Mouse (Mus musculus) frontal cortex, postnatal 10 days (tissue): ENCODE data around the gene Kremen1.

ENCODE experiments used
- DNase-seq, 2 experiments: peaks; one replicate each; pipeline ENCODE4 v3.0.0; 2022; ENCODE audit warnings: low spot score in 2 of 2, mixed read lengths in 1 of 2

Kremen1 gene

DNA sequence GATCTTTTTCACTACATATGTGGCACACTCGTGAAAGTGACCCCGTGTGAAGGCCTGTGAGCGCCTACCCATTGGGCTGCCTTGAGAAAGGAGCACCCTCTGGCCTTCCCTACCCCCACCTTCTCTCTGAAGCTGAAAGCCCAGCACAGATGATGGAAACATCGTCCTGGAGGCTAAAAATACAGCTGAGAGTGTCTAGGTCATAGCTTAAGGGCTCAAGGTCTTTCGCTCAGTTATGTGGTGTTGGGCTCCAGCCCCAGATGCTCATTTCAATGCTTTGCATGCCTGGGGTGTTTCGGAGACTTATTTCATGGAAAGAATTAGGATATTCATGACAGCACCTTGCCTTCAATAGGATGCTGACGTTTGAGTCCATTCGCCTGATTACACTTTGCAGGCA lies 4.4 kb upstream of the Kremen1 start:
- no peak for DNase-seq

DNA sequence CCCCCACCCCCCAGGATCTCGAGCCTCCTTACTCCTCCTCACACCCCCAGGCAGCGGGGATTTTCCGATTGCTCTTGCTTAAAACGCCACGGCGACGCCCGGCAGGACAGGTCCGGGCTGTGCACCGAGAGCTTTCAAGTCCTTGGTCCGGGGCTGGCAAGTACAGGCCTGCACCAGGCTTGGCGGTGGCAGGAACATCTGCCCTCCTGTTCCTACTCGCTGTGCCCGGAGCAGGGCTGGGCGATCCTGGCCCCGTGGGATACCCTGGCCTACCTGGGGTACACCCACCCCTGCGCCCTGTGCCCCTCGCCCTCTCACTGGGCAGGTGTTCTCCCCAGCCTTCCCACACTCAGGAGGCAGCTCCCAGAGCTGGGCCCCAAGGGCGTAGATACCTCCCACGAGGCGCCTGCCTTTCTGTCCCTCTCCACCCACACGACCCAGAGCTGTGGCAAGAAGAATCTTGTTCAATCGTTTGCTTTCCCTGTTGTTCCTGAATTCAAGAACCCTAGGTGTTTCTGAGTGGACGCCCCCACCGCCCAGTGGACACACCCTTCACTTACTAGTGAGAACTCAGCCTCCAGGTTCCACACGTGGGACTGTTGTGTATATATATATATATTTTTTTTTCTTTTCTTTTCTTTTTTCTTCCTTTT lies 1.8 kb upstream of the Kremen1 start:
- no peak for DNase-seq

DNA sequence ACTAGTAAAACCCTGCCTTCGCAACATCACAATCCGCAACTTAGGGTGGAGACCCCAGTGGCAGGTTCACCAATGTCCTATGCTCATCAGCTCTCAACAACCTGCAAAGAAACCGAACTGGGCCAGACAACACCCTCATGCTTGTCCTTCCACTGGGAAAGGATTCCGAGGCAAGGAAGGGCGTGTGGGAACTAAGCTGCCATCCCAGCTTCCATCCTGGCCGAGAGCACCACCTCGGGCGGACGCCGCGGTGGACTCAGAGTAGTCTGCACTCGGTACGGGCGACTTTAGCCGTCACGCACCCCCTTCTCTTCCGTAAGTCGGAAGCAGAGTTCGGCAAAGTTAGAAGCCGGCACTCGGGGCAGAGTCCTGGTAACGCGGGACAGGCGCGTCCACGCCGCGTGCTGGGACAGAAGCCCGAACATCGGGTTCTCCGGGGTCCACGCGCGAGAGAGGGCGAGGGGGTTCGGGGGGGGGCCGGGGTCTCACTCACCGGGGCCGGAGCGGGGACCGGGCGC lies 357 bp downstream of the Kremen1 start:
- DNase-seq: peak in 1 of 2 experiments; percentile 40

DNA sequence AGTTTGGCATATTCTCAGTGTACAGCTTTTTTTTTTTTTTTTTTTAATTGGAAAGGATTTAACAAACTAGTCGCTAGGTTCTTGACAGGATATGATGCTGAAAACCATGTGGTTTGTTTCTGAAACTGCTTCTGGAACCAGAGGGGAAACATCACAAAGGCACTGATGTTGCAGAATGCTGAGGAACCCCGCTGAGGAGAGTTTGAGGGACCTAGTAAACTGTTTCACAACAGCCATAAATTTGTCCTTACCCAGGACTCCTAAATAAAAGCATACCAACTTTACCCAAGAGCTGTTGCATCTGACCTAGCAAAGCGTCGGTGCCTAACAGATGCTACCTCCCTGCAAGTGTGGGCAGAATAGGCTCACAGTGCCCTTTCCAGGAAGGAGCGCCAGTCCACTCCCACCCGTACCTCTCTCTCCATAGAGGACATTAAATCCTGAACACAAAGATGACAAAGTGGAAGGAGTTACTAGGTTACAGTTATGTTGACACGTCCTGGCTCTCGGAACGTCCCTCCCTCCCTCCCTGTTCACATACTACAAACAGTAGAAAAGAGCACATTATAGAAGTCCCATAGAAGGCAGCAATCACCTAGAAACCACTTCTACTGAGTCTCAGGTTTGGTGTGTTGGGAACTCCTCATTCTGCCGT lies 1.3 kb downstream of the Kremen1 start:
- no peak for DNase-seq

DNA sequence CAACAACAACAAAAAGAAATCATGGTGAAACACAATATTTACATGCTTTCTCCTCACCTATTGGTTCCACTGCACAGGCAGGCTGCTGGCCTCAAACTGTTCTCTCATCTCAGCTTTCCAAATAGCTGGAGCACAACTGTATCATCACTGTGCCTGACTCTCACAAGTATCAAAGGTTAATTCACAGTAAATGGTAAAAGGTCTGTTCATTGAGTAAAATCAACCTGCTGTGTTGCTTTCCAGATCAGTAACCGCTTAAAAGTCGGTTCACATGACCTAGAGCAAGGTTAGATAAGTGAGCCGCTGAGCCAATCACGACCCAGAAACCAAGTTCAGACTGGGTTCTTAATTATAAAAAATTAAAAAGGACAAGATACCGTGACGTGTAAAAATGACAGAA lies 3.3 kb downstream of the Kremen1 start:
- no peak for DNase-seq

DNA sequence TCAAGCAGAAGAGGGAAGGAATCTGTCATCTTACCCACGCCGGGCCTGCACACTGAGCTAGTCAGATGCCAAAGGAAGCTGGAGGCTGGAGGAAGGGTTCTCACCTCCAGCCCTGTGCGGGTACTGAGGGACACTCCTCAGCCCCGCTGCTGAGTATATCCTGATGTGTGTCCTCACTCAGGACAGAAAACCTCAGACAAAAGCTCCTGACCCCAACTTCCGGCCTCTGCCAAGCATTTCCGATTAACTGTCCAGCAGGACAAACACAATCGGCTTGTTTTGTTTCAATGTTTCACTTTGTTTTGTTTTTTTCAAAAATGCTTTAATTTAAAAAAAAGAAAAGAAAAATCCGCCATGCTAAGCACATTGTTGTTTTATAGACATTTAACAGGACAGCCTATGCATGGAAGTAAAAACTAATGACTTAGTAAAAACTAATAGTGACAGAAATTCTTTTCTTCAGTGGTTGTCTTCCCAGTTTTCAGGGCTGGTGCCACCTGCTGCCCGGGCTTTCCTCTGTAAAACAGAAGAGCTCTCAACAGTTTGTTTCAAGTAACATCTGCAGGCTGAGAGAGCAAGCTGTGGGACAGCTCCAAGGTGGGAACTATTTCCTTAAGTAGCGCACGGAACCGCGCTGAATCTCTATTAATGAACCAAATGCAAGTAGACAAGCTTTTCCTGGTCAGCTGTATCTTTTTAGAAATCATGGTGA lies 4.1 kb downstream of the Kremen1 start:
- no peak for DNase-seq

DNA sequence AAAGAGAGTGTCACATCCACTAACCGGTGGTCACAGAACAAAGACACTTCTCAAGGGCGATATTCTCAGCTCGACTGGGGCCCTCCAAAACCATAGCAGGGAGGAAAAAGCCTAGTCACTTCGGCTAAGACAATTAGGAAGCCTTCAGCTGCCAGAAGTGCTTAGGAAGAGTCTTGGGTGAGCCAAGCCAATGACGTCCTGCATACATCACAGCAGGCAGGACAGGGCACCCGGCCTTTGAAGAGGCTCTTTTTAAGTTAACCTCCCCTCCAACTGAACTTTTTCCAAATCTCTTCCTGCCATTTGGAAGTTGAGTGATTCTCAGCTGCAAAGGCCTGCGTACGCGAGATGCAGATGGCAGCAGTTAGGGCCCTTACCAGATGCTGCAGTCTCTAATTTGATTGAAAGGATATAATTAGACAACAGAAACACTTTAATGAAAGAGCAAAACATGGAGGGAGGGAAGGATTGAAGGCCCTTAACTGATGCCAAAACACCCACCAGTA lies 5.8 kb downstream of the Kremen1 start:
- no peak for DNase-seq

DNA sequence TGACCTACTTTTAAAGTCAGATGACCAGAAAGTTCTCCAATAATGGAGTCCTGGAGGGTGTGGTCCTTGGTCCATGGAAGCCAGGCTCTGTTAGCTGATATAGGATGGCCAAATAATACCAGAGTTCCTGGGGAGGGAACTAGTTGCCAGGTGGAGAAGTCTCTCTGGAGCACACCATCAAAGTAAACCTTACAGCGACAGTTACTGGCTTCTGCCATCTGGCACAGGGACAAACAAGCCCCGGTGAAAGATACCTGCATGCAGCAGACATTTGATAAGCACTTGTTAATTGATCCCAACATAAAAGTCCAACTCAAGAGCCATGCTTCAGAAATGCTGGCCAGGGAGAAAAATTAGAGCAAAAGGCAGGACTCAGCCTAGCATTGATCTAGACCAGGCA lies 7.3 kb downstream of the Kremen1 start:
- no peak for DNase-seq

DNA sequence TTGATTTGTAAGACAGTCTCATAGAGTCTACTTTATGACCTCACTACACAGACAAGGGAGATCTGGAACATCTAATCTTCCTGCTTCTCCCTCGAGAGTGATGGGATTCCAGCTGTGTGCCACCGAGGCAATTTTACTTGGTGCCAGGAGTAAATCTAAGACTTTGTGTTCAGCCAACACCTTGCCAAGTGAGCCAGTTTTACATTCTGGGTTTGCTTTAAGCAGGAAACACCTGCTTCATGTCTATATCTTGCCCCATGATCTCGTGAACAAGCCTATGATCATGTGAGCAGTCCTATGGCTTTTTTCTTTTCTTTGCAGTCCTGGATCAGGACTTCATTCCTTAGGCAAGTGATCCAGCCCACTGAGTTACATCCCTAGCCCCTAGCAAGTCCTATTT lies 7.8 kb downstream of the Kremen1 start:
- no peak for DNase-seq

DNA sequence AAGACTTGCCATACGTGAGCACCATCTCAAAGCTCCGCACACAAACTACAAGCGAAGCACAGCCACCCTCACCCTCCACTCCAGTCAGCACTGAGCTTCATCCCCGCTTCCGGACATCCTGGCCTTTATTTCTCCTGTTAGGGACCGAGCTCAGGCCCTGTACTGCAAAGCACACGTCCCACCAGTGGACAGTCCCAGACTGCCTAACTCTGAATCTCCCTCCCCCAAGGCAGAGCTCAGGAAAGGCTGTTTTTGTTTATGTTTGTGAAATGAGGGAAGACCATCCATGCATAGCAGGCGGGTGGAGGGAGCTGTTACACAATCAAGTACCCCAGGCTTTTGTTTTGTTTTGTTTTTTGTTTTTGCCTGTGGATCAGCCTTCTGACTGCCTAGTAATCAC lies 8.6 kb downstream of the Kremen1 start:
- DNase-seq: no peak

DNA sequence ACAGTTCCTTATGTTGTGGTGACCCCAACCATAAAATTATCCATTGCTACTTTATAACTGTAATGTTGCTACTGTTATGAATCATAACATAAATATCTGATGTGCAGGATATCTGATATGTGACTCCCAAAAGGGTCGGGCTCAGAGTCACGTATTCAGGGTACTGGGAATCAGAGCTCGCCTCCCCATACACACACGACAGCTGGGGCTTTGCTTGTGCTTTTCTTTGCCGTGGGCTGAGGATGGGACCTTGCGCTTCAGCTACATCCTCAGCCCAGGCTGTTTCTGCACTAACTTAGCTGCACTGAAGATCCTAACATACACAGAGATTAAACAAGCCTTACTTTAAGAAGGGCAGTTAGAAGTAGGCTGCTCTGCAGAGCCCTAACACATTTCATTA lies 10.2 kb downstream of the Kremen1 start:
- no peak for DNase-seq

DNA sequence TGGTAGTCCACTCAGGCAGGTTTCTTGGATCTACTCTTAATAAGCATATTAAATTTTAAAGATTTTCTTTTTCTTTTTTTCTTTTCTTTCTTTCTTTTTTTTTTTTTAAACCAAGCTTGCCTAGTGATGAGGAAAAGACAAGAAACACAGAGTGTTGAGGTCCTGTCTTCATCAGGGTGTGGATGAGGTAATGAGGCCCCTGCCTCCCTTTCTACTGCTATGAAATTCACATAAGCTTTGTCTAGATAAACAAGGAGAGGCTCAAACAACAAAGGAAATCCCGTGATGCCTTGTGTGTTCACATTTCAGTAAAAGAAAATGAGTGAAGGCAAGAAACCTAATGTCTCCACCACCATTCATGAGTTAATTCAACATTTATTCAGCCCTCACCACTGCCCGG lies 13.2 kb downstream of the Kremen1 start:
- no peak for DNase-seq

DNA sequence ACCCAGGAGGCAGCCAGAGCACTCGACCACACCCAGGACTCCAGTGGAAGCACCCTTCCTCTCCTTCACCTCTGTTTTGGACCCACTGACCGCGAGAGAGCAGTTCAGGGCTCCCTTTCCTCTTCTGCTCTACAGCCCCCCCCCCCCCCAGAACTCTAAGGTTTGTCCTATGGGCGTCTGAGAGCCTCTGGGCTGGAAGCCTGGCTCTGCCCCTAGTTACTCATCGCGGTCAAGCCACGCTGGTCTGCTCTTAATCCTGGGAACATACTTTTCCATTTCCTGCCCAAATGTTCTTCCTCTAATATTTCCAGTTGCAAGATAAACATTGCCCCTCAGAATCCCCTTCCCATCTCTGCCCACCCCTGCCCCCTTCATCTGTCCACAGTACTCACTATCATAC lies 15.9 kb downstream of the Kremen1 start:
- no peak for DNase-seq

DNA sequence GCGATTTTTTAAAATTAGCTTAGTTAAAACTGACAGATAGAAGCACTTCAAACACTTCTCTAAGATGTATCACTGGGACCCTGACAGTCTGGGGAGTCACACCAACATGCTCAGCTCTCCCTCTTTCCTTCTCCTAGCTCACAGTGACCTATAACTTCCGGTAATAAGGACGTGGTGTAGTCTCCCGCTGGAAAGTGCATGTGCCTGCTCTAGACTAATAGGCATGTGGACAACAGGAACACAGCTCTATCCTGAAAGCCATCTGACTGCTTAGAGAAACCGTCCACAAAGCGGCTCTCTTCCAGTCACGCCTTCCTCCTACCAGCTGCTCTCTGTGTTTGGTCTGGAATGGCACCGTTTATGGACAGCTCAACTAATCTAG lies 16.6 kb downstream of the Kremen1 start:
- peak in 1 of 2 experiments; percentile 15 for DNase-seq

DNA sequence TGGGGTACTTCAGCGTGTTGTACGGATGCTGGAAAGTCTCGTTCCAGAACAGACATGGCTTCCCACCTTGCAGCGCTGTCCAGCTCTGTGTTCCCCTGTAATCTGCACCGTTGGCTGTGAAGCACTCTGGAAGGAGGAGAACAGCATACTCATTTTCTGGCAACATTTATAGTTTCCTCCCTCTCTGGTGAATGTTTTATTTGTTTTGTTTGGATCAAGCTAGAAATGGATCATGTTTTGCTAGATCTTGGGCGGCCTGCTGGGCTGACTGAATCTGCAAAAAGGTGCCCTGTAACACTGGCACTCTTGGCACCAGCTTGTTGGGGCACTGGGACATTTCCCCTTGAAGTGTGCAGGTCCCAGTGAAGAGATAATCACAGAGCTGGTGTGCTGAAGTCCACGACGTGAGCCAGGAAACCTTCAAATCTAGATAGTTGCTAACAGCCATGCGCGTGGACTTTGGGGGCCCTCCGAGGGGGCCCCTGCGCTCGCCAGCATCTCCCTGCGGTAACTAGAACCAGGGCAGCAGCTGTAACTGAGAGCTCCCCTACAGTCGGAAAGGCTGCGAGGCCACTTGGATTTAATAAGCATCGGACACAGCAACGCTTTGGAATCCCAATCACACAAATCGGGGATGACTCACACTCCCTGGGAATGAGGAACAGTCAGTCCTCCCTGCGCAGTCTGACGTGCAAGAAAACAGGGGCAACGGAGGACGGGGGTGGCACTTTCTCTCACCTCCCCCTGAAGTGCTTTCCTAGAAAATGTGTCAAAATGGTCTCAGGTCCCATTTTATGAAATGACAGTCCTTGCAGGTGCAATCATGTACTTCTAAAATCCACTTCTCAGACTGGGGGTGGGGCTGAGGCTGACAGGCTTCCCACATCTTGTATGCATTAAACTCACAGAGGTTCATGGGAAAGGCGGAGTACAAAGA lies 17.3 kb downstream of the Kremen1 start:
- DNase-seq: peak; percentile 30 to 41

DNA sequence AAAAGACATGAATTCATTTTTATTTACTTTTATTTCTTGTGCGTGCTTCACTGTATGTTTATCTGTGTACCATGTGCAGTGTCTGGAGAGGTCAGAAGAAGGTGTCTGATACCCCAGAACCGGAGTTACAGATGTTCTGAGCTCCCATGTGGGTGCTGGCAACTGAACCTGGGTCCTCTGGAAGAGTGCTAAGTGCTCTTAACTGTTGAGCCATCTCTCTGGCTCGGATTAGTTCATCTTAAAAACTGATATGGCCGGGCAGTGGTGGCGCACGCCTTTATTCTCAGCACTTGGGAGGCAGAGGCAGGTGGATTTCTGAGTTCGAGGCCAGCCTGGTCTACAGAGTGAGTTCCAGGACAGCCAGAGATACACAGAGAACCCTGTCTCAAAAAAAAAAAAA lies 18.1 kb downstream of the Kremen1 start:
- no peak for DNase-seq

DNA sequence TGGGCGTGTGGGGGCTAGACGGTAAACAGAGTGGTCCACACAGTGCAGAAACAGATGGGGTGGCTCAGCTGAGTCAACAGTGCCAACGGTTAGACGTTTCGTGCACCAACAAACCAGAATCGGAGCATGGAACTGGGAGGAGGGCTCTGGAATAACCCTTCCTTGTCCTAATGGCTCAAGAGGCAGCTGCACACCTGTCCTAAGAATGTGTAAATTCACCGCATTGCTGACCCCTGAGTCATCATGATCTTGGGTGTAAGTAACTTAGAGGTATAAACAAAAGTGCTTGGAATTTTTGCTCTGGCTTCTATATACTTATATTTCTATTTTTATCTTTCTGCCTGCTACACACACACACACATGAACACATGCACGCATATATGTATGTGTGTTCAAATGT lies 19.2 kb downstream of the Kremen1 start:
- no peak for DNase-seq

DNA sequence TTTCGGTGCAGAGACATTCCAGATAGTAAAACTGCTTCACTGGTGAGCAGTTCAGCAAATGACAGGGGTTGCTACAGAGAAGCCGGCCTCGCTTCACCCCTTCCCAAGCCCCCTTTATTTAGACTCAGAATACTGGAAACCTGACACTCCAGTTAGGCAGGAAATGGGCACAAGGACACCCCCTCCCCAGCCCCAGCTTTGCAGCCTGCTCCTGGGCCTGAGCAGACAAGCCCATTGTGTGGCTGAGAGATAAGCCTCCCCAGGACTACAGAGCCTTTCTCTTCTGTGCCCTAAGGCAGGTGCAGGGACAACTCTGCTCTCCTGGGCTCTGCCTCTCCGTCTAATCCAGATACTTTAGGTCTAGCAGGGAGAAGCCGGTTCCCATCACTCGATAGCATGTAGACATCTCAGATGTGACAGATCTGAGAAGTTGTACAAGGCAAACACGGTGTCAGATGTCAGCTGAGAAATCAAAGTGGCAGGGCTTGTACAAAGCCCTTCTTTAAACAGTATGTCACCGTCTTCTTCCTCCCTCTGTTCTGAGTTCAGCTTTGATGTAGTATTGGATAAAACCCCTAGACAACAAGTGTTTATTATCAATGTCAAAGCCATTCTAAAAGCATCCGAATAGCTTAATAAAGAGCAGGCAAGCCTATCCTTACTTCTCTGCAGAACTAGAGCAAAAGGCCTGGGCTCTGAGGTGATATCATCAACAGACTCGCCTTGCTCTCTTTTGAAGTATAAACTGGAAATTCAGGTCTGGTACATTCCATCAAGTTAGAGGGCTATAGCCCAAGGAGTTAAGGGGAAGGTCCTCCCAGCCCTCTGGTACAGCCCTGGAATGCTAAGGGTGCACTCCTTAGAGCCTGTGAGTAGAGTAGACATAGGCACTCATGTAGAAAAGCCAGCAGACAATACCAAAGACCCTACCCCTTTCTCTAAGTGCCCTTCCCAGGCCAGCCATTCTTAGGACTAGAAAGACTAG lies 21.4 kb downstream of the Kremen1 start:
- no peak for DNase-seq

DNA sequence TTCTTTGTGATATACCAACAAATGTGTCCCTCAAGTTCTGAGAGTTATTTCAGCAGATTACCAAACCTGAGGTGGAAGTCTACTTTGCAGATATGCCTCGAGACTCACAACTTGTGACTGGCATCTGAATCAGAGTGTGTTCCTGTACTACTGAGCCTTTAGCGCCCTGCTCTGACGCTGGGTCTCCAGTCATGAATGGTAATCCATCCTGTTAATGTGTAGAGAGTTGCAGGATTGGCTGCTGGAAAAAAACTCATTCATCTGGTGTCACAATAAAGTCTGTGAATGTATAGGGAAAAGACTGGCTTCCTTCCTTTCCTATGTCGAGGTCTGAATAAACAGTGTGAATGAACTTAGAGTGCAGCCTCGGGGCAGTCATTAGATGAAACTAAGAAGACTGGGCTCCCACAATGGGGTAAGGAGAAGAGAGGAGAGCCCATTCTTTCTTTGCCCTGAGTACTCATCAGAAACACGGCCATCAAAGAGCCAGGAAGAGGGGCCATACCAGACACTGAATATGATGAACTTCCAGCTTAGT lies 41.4 kb downstream of the Kremen1 start:
- no peak for DNase-seq

DNA sequence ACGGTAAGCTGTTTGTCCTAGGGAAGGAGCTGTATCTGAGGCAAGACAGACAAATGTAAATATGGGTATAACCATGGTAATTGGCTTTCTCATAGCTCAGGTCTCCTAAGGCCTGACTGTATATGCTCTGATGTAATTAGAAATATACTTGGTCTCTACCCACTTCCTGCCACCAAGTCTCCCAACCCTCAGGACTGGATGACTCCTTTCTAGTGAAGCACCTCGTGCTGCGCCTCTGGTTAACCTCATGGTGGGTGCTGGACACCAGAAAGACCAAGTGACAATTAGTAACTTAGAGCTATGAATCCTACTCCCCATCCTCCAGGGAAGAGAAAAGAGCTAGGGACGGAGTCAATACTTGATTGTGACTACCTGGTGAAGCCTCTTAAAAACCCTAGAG lies 42.0 kb downstream of the Kremen1 start:
- DNase-seq: no peak
